Mouse (Mus musculus) thymus, adult 2 months (tissue): ENCODE measurements around the gene Rab43. TPM values are rescaled to one million over a fixed set of nuclear protein-coding genes. Genes with fewer than 3 reads are reported as not detected.

Source experiments
- DNase-seq: peaks from one replicate; pipeline ENCODE4 v3.0.0; 2021
- H3K27ac ChIP-seq: fragments of 200-500 bp; 2 replicates; pipeline ENCODE4 v1.5.1; 2012; ENCODE audit warnings: low read length, control low read depth; ENCODE audit not compliant: control insufficient read depth, insufficient read depth
- H3K27me3 ChIP-seq: fragments of 200-500 bp; 2 replicates; pipeline ENCODE4 v1.6.1; 2012; ENCODE audit warnings: mild to moderate bottlenecking, low read length, moderate library complexity, mixed read lengths; ENCODE audit not compliant: control insufficient read depth, insufficient read depth
- H3K36me3 ChIP-seq: fragments of 200-500 bp; 2 replicates; pipeline ENCODE4 v1.6.1; 2012; ENCODE audit warnings: mild to moderate bottlenecking, low read length, moderate library complexity; ENCODE audit not compliant: control insufficient read depth, insufficient read depth
- H3K4me1 ChIP-seq: fragments of 200-500 bp; replicated peaks from 2 replicates; pipeline ENCODE4 v1.6.1; 2012; ENCODE audit warnings: low read length; ENCODE audit not compliant: control insufficient read depth, insufficient read depth
- H3K4me3 ChIP-seq: fragments of 200-500 bp; 2 replicates; pipeline ENCODE4 v1.5.1; 2012; ENCODE audit warnings: mild to moderate bottlenecking, low read length, control low read depth, moderate library complexity; ENCODE audit not compliant: control insufficient read depth, insufficient read depth
- CTCF ChIP-seq: fragments of 200-500 bp; IDR thresholded peaks from 2 replicates; pipeline ENCODE4 v1.5.1; 2012; ENCODE audit warnings: mild to moderate bottlenecking, control low read depth, low read length, moderate library complexity, borderline replicate concordance; ENCODE audit not compliant: control insufficient read depth, poor library complexity, insufficient read depth; ENCODE audit errors: extremely low read depth
- POLR2A ChIP-seq: fragments of 200-500 bp; IDR thresholded peaks from 2 replicates; pipeline ENCODE4 v1.6.1; 2012; ENCODE audit warnings: mild to moderate bottlenecking, low read length, control low read depth, moderate library complexity; ENCODE audit not compliant: control insufficient read depth, poor library complexity, insufficient read depth; ENCODE audit errors: extremely low read depth
- WGBS: fragments of 180-500 bp; shearing (Covaris S2); methylation state at CpG from one replicate; pipeline ENCODE4 v1.1.7; 2018; 5-methylcytosine and 5-hydroxymethylcytosine counted together
- polyA plus RNA-seq: library from polyadenylated mRNA; depleted of rRNA; stranded (reverse); fragments of >200 nt; gene quantifications from 2 replicates; pipeline ENCODE4 v1.2.3, GENCODE M21; 2012; rRNA removed

Rab43 gene
- polyA plus RNA-seq, 1 experiment, result 56.0 TPM

GRCm38 (mm10) chr6:87739898-87740297, 72.1 kb downstream of the Rab43 start:
- no peak for DNase-seq
- Histone ChIP-seq H3K27me3 (no peaks in the 10 kb centered on the region), H3K4me1 (0 out of 2 replicates have a peak, but pooled peaks cover 3% of the 10 kb centered on the region), H3K36me3 (no peaks in the 10 kb centered on the region), H3K4me3 (no peak overlapping the region), H3K27ac (no peak overlapping the region)
- 13% methylated on average over 6 of the region's 6 CpGs for WGBS
- TF ChIP-seq CTCF (no peak), POLR2A (no peak)

Other genes with a start within 250 kb of the Rab43 start
- 0.20 and 0.26 TPM in 2 replicates for gene Prokr1, start 221.4 kb downstream of the Rab43 start, polyA plus RNA-seq
- 6.8 and 6.9 TPM in 2 replicates for gene Aplf, start 140.0 kb downstream of the Rab43 start, polyA plus RNA-seq
- gene Efcc1, start 81.3 kb downstream of the Rab43 start, polyA plus RNA-seq, result 0.17 and 0.55 TPM in 2 replicates
- 1.2 and 2.6 TPM in 2 replicates for gene Gp9, start 34.1 kb downstream of the Rab43 start, polyA plus RNA-seq
- gene Gm45140, start 23.6 kb upstream of the Rab43 start, polyA plus RNA-seq, result 0.56 and 1.2 TPM in 2 replicates
- gene Isy1, start 26.6 kb upstream of the Rab43 start, polyA plus RNA-seq, result 50.7 and 51.1 TPM in 2 replicates
- 302 and 311 TPM in 2 replicates for gene Cnbp, start 38.9 kb upstream of the Rab43 start, polyA plus RNA-seq
- 69.3 and 72.4 TPM in 2 replicates for gene Copg1, start 75.7 kb upstream of the Rab43 start, polyA plus RNA-seq
- 28.8 and 31.9 TPM in 2 replicates for gene Hmces, start 101.8 kb upstream of the Rab43 start, polyA plus RNA-seq
- 9.8 and 25.4 TPM in 2 replicates for gene H1fx, start 169.5 kb upstream of the Rab43 start, polyA plus RNA-seq
- 145 and 148 TPM in 2 replicates for gene Rab7, start 233.1 kb upstream of the Rab43 start, polyA plus RNA-seq